Mouse (Mus musculus): Measurements from ENCODE around the gene Sept8.
A peak's percentile ranks its signal among the peaks of the same experiment; 100 is the strongest.

The Sept8 gene

GRCm38 (mm10) chr11:53493243-53493955 lies 25.7 kb upstream of the Sept8 start:
- no peak for ATAC-seq (ENCODE audit: low TSS enrichment)

- ATAC-seq (ENCODE audit: low TSS enrichment): no peak
Measured at GRCm38 (mm10) chr11:53495417-53495816, 23.6 kb upstream of the Sept8 start.

GRCm38 (mm10) chr11:53496946-53497345 lies 22.1 kb upstream of the Sept8 start:
- peak; percentile 93 for ATAC-seq (ENCODE audit: low TSS enrichment)

- no peak for ATAC-seq (ENCODE audit: low TSS enrichment)
Measured at GRCm38 (mm10) chr11:53500569-53500968, 18.5 kb upstream of the Sept8 start.

GRCm38 (mm10) chr11:53502039-53502765 lies 16.9 kb upstream of the Sept8 start:
- peak; percentile 92 for ATAC-seq (ENCODE audit: low TSS enrichment)

GRCm38 (mm10) chr11:53503738-53504137 lies 15.3 kb upstream of the Sept8 start:
- ATAC-seq (ENCODE audit: low TSS enrichment): no peak

GRCm38 (mm10) chr11:53504376-53504775 lies 14.7 kb upstream of the Sept8 start:
- ATAC-seq (ENCODE audit: low TSS enrichment): no peak

- ATAC-seq (ENCODE audit: low TSS enrichment): no peak
Measured at GRCm38 (mm10) chr11:53505026-53505663, 13.9 kb upstream of the Sept8 start.

- ATAC-seq (ENCODE audit: low TSS enrichment): no peak
Measured at GRCm38 (mm10) chr11:53507098-53507805, 11.8 kb upstream of the Sept8 start.

- no peak for ATAC-seq (ENCODE audit: low TSS enrichment)
Measured at GRCm38 (mm10) chr11:53508152-53508551, 10.9 kb upstream of the Sept8 start.

- no peak for ATAC-seq (ENCODE audit: low TSS enrichment)
Measured at GRCm38 (mm10) chr11:53508591-53508990, 10.5 kb upstream of the Sept8 start.

GRCm38 (mm10) chr11:53510351-53510750 lies 8.7 kb upstream of the Sept8 start:
- no peak for ATAC-seq (ENCODE audit: low TSS enrichment)

- no peak for ATAC-seq (ENCODE audit: low TSS enrichment)
Measured at GRCm38 (mm10) chr11:53516775-53517627, 2.1 kb upstream of the Sept8 start.

- no peak for ATAC-seq (ENCODE audit: low TSS enrichment)
Measured at GRCm38 (mm10) chr11:53518759-53519158, 298 bp upstream of the Sept8 start.

- ATAC-seq (ENCODE audit: low TSS enrichment): peak; percentile 66
Measured at GRCm38 (mm10) chr11:53520122-53520978, 1.3 kb downstream of the Sept8 start.

GRCm38 (mm10) chr11:53521120-53521820 lies 2.2 kb downstream of the Sept8 start:
- ATAC-seq (ENCODE audit: low TSS enrichment): no peak

GRCm38 (mm10) chr11:53521821-53522131 lies 2.7 kb downstream of the Sept8 start:
- ATAC-seq (ENCODE audit: low TSS enrichment): no peak

GRCm38 (mm10) chr11:53522362-53522761 lies 3.3 kb downstream of the Sept8 start:
- no peak for ATAC-seq (ENCODE audit: low TSS enrichment)

GRCm38 (mm10) chr11:53522930-53523329 lies 3.9 kb downstream of the Sept8 start:
- peak; percentile 32; the same call in 1 of the 2 replicates for ATAC-seq (ENCODE audit: low TSS enrichment)

Data from frontal cortex, adult (tissue).